Mouse (Mus musculus) liver, embryonic 14.5 days (tissue): ENCODE data around the gene Ace3.

Experiments
- CTCF ChIP-seq: IDR thresholded peaks from 2 replicates; pipeline ENCODE4 v1.5.1; 2016; ENCODE audit warnings: antibody characterized with exemption, low read depth, control low read depth
- EP300 ChIP-seq: IDR thresholded peaks from 2 replicates; pipeline ENCODE4 v1.6.1; 2016; ENCODE audit warnings: antibody characterized with exemption, low read depth

DNA sequence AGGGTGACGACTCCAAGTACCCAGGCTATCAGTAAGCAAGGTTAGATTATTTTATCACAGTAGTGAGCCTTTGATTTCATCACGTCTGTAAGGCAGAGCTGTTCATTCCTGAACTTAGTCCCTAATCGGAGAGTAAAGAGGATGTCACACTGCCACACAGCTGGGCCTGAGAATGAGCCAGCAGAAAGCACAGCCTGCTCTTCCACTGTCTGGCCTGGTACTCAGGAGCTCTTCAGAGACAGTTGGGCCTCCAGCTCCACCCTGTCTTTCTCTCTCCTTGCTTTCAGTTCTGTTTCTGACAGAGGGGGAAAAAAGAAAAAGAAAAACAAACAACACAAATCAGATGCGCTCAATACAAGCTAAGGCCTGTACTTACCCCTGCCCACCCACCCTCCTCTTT lies 28.2 kb upstream of the Ace3 start:
- TF ChIP-seq CTCF (no peak), EP300 (no peak)
